Mouse (Mus musculus) liver, postnatal 0 days (tissue): ENCODE measurements around the gene Avpi1.

Experiments used
- CTCF ChIP-seq: sonication (generic); IDR thresholded peaks from 2 replicates; pipeline ENCODE4 v1.5.1; 2016; ENCODE audit warnings: antibody characterized with exemption, low read depth
- EP300 ChIP-seq: IDR thresholded peaks from 2 replicates; pipeline ENCODE4 v1.6.1; 2016; ENCODE audit warnings: antibody characterized with exemption, low read depth, mild to moderate bottlenecking

DNA sequence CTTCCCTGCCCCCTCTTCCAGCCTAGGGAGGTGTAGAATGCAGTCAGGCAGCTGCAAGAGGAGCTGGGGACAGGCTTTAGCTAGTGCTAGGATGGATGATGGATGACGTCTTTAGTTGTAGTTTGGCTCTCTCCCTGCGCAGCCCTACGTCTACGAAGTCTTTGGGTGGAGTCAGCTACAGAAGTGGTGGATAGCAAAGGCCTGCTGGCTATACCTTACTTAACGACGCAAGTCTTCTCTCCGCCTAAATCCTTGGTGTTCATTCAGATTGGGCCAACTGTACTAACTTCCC lies 19.7 kb upstream of the Avpi1 start:
- TF ChIP-seq CTCF (no peak), EP300 (no peak)
